Mouse (Mus musculus) MN1 (cell line): Measurements from ENCODE around the gene Btbd35f2.
"Not testable (repeated sequence)": the region's sequence is repeated elsewhere in the genome, so short reads cannot be mapped to it uniquely, and the experiment has no call there.

Experiments used
- DNase-seq: peaks from one replicate; pipeline ENCODE4 v3.0.0-alpha.2; 2016; ENCODE audit warnings: low spot score

Btbd35f2 gene

DNA sequence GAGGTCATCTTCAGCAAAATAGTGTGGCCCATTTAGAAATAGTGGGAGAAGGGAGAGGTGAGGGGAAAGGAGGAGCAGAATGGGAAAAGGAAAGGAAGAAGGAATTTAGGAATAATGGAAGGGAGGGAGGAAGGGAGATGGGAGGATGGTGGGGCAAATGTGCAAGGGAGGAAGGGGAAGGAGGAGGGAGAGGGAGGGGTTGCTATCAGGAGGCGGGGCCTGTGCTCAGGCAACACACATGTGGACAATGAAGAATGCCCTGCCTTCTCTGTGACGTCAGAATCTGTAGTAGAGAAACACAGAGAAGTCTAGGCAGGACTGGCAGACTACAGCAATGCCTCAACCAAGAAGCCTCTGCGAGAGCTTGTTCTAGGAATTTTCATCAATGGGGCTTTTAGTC, at the start of gene Btbd35f2:
Gene Btbd35f2, plus strand, starts transcription at position 301 of the 400 bp plus-strand sequence.
- DNase-seq = not testable (repeated sequence)
